Mouse (Mus musculus) heart, embryonic 11.5 days (tissue): ENCODE measurements at regions not wholly inside any gene's neighbourhood (a gene's known extent, or its start where the extent isn't known, plus 50 kb on each side); places are given as distances from the start of the nearest gene placed in this dataset.

Experiments
- ATAC-seq: fragments of 200-750 bp; cut with Nextera tagmentation; replicated peaks from 2 replicates; pipeline ENCODE4 v1.8.0; 2017; ENCODE audit warnings: moderate library complexity; ENCODE audit not compliant: insufficient number of reproducible peaks, low FRiP score, low TSS enrichment
- H3K27ac ChIP-seq: fragments of 300-500 bp; sonication (generic); 2 replicates; pipeline ENCODE4 v1.5.1; 2014; ENCODE audit warnings: mild to moderate bottlenecking, low read depth, low read length
- H3K27me3 ChIP-seq: fragments of 300-500 bp; sonication (generic); 2 replicates; pipeline ENCODE4 v1.6.1; 2014; ENCODE audit warnings: mild to moderate bottlenecking, low read length, mixed read lengths; ENCODE audit not compliant: control insufficient read depth, insufficient read depth
- H3K36me3 ChIP-seq: fragments of 300-500 bp; sonication (generic); 2 replicates; pipeline ENCODE4 v1.6.1; 2014; ENCODE audit warnings: mild to moderate bottlenecking, low read length, moderate library complexity, mixed read lengths; ENCODE audit not compliant: control insufficient read depth, insufficient read depth
- H3K4me1 ChIP-seq: fragments of 300-500 bp; sonication (generic); 2 replicates; pipeline ENCODE4 v1.6.1; 2014; ENCODE audit warnings: low read length; ENCODE audit not compliant: control insufficient read depth, insufficient read depth
- H3K4me2 ChIP-seq: fragments of 300-500 bp; sonication (generic); 2 replicates; pipeline ENCODE4 v1.6.1; 2014; ENCODE audit warnings: mild to moderate bottlenecking, moderate library complexity
- H3K4me3 ChIP-seq: fragments of 300-500 bp; sonication (generic); 2 replicates; pipeline ENCODE4 v1.5.1; 2014; ENCODE audit warnings: low read depth, low read length
- H3K9ac ChIP-seq: fragments of 300-500 bp; sonication (generic); 2 replicates; pipeline ENCODE4 v1.6.1; 2014; ENCODE audit warnings: mild to moderate bottlenecking, low read depth, low read length, moderate library complexity
- H3K9me3 ChIP-seq: fragments of 300-500 bp; sonication (generic); replicated peaks from 2 replicates; pipeline ENCODE4 v1.6.1; 2016; ENCODE audit warnings: low read length; ENCODE audit not compliant: control insufficient read depth
- WGBS: fragments of 180-500 bp; shearing (Covaris S2); extraction: QIAGEN DNeasy Blood & Tissue Kit; methylation state at CpG from one replicate; pipeline ENCODE4 v1.1.7; 2014; ENCODE audit not compliant: insufficient replicate concordance; 5-methylcytosine and 5-hydroxymethylcytosine counted together

DNA sequence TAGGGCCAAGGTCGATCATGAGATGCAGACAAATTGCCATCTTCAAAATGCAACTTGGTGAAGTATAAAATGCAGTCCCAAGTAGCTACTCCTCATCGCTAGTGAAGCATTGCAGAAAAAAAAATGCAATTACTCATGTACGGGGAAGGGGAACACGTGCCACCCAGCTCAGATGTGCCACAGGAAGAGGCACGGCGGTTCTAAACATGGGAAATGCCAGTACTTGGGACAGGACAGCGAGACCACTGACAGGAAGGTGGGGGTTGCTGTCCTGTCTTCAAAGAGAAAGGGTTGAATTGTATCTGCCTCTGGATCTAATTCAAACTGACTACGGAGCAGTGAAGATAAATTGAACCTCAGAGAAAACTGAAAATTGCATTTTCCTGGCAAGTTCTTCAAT lies 104.6 kb upstream of the Ankrd1 start:
- no peaks in the 10 kb centered on the region for H3K27me3 ChIP-seq
- no peak overlapping the region for H3K4me2 ChIP-seq
- WGBS, result 61% methylated on average over 8 of the region's 8 CpGs
- ATAC-seq, result no peak
- H3K36me3 ChIP-seq, result no peaks in the 10 kb centered on the region
- H3K27ac ChIP-seq, result no peak overlapping the region
- no peaks in the 10 kb centered on the region for H3K9me3 ChIP-seq
- no peak overlapping the region for H3K4me3 ChIP-seq
- H3K4me1 ChIP-seq, result peaks cover 10% of the 10 kb centered on the region
- H3K9ac ChIP-seq, result no peak overlapping the region

DNA sequence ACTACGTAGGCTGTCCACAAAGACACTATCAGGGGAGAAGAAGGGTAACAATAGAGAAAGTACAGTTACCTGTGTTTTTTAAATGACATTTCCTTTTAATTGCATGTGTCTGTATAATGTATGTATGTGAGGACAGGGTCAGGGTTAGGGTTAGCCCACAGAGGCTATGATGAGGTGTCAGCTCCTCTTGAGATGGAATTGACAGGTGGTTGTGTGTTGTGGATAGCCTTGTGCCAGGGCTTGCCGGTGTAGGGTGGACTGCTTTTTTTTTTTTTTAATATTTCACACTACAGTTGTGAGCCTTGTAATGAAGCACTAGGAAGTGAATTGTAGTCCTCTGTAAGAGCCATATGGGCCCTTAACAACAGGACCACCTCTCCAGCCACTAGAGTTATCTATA lies 105.7 kb upstream of the Ankrd1 start:
- peaks cover 10% of the 10 kb centered on the region for H3K4me1 ChIP-seq
- no peak overlapping the region for H3K27ac ChIP-seq
- WGBS, result 84% methylated on average over 2 of the region's 2 CpGs

DNA sequence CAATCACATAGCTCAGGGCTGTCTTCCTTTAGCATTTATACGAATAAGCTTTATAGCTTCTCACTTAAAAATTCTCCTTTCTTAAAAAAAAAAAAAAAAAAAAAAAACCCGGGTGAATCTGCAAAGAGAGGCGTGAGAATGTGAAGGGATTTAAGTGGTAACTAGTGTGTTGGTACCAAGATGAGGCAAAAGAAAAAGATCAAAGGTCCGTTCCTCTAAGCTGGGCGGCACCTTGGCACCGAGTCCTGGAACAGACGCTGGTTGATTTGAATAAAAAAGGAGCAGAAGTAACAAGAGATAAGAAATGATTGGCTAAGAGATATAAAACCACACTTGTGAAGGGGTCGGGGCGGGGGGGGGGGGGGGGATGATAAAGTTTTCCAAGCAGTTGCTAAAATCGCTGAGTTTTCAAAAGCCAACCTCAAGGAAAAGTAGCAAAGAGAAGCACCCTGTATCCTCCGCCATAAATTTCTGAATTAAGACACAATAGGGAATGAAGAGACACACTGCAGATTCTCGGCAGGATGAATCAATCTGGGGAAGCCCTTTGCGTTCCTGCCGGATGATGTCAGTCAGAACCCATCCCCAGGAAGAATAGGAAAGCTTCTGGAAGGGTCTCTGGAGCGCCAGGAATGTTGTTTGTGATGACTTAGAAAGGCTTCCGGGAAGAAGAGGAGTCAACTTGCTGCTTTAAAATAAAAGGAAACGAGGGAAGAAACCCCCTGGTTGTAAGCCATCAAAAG lies 107.7 kb upstream of the Ankrd1 start:
- no peak overlapping the region for H3K27ac ChIP-seq
- H3K4me1 ChIP-seq, result peaks cover 10% of the 10 kb centered on the region
- 15% methylated on average over 16 of the region's 17 CpGs for WGBS
- H3K4me3 ChIP-seq, result no peak overlapping the region
- no peaks in the 10 kb centered on the region for H3K36me3 ChIP-seq
- peak overlapping the region; percentile 6; the same call in 1 of the 2 replicates for H3K9ac ChIP-seq
- H3K27me3 ChIP-seq, result no peaks in the 10 kb centered on the region
- H3K9me3 ChIP-seq, result no peaks in the 10 kb centered on the region
- ATAC-seq, result no peak
- H3K4me2 ChIP-seq, result peak overlapping the region; percentile 46

More for the DNA sequence above, 105.7 kb upstream of the Ankrd1 start:
- H3K9ac ChIP-seq, result no peak overlapping the region
- ATAC-seq, result no peak
- no peak overlapping the region for H3K4me2 ChIP-seq
- H3K27me3 ChIP-seq, result no peaks in the 10 kb centered on the region
- no peaks in the 10 kb centered on the region for H3K9me3 ChIP-seq
- no peak overlapping the region for H3K4me3 ChIP-seq
- no peaks in the 10 kb centered on the region for H3K36me3 ChIP-seq

DNA sequence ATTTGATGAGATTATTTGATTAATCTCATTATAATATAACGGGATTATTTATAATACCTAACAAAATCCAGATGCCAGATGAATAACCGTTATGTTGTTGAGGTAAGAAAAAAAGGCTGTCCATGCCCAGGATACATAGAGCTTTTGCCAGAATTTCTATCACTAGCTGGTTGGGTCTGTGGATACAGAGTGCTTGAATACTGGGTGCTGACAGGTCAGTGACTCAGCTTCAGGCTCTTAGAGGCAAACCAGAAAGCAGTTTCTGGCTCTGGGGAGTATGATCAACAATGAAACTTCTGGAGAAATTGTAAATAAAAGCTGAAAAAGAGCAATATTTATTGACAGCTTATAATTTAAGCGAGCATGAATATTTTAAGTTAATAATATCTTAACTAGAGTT lies 109.4 kb upstream of the Ankrd1 start:
- no peaks in the 10 kb centered on the region for H3K9me3 ChIP-seq
- no peaks in the 10 kb centered on the region for H3K27me3 ChIP-seq
- no peaks in the 10 kb centered on the region for H3K36me3 ChIP-seq
- H3K4me3 ChIP-seq, result no peak overlapping the region
- ATAC-seq, result no peak
- H3K4me1 ChIP-seq, result peaks cover 8% of the 10 kb centered on the region
- no peak overlapping the region for H3K4me2 ChIP-seq
- 71% methylated on average over 3 of the region's 3 CpGs for WGBS
- H3K9ac ChIP-seq, result no peak overlapping the region
- H3K27ac ChIP-seq, result no peak overlapping the region

DNA sequence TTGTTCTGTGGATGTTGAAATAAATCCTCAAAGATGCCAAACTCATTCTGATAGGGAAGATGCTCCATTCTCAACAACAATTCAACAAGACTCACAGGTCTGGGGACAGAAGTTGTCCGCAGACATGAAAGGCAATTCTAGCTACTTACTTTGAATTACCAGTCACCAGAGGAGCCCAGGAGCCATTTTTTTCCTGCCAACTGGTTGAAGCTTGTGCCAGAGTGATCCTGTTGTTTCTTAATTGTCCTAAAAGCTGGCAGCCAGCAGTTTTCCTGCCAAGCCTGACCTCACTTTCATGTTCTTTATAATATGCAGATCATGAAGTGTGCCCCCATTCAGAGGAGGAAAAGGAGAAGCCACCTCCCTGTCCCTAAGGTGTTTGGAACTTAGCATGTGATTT lies 110.0 kb upstream of the Ankrd1 start:
- WGBS, result 88% methylated on average over 1 of the region's 1 CpGs
- no peak overlapping the region for H3K27ac ChIP-seq

DNA sequence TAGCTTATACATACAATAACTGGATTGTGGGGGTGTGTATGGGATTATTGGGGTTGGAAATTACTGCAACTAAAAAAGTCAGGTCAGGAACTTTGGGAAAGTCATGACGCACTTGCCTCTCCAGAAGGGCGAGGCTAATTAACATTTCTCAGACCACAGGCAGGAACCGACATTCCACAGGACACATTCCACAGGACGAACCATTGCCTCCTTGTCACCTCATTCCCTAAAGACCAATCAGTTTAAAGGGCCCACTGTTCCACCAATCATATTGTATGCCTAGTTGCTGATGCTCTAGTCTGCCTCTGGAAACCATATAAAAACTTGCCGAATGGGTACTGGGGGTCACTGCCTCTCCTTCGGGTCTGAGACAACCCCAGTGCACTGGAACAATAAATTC lies 113.0 kb upstream of the Pcgf5 start:
- no peak overlapping the region for H3K4me3 ChIP-seq
- no peak overlapping the region for H3K27ac ChIP-seq
- H3K4me1 ChIP-seq, result peaks cover 8% of the 10 kb centered on the region; the same call in 1 of the 2 replicates
- no peak overlapping the region for H3K4me2 ChIP-seq
- H3K9me3 ChIP-seq, result no peaks in the 10 kb centered on the region
- no peak overlapping the region for H3K9ac ChIP-seq
- no peaks in the 10 kb centered on the region for H3K27me3 ChIP-seq
- 60% methylated on average over 6 of the region's 6 CpGs for WGBS
- H3K36me3 ChIP-seq, result no peaks in the 10 kb centered on the region
- no peak for ATAC-seq

More for the DNA sequence above, 110.0 kb upstream of the Ankrd1 start:
- no peak overlapping the region for H3K4me2 ChIP-seq
- H3K9ac ChIP-seq, result no peak overlapping the region
- no peak overlapping the region for H3K4me3 ChIP-seq
- H3K36me3 ChIP-seq, result no peaks in the 10 kb centered on the region
- H3K4me1 ChIP-seq, result peaks cover 7% of the 10 kb centered on the region; the same call in 1 of the 2 replicates
- H3K9me3 ChIP-seq, result no peaks in the 10 kb centered on the region
- ATAC-seq, result no peak
- no peaks in the 10 kb centered on the region for H3K27me3 ChIP-seq

DNA sequence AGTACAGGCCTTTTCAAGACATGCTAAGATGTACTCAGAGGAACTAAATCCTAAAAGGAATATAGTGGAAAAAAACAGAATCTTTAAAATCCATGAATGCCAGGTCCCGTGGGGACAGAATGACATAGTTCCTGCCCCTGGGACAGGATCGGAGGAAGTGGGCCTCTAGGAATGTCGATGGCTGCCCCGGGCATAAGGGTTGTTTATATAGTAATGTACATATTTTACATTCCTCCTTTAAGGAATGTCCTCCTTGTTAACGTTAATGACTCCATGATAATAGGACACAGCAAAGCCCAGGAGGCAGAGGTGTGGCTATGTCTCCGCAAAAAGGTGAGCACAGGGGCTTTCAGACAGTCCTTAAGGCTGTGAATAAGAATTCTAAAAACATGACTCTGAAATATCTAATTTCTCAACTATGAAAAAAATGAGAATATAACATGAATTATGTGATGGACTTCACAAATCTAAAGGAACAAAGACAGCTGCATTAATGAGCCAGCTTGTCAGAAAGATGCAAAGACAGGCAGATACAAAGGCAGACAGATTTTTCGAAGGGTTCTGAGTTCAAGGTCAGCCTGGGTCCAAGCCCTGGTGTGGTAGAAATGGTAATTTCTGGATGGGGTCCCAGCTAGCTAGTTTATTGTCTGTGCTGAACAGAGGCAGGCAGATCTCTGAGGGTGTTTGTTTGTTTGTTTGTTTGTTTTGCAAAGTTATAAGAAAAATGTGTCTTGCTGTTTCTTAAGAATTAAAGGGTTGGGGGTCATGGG lies 111.3 kb upstream of the Pcgf5 start:
- peaks cover 8% of the 10 kb centered on the region; the same call in 1 of the 2 replicates for H3K4me1 ChIP-seq
- no peaks in the 10 kb centered on the region for H3K27me3 ChIP-seq
- no peaks in the 10 kb centered on the region for H3K36me3 ChIP-seq
- H3K9ac ChIP-seq, result no peak overlapping the region
- no peak overlapping the region for H3K27ac ChIP-seq
- WGBS, result 38% methylated on average over 7 of the region's 7 CpGs
- H3K4me2 ChIP-seq, result no peak overlapping the region
- ATAC-seq, result no peak
- H3K4me3 ChIP-seq, result no peak overlapping the region
- H3K9me3 ChIP-seq, result no peaks in the 10 kb centered on the region

DNA sequence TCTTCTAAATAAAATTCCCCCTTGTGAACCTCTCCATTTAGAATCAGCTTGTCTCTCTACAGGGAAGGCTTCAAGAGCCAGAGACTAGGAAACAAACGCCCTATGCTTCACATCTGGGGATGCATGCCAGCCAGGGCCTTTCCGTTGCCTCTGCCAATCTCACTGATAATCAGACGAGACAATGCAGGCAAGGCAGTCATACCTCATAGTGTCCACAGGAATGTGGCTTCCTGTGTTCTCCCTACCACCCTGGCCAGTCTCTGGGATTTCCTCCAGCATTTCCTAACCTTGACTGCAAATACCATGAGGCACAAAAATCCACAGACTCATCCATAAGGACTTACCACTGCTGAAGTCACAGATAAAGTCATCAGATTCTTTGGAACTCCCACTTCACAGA lies 110.4 kb upstream of the Pcgf5 start:
- Histone ChIP-seq H3K4me1 (peaks cover 8% of the 10 kb centered on the region; the same call in 1 of the 2 replicates), H3K4me3 (no peak overlapping the region), H3K9ac (no peak overlapping the region), H3K27ac (no peak overlapping the region), H3K36me3 (no peaks in the 10 kb centered on the region), H3K27me3 (no peaks in the 10 kb centered on the region), H3K9me3 (no peaks in the 10 kb centered on the region), H3K4me2 (no peak overlapping the region)
- WGBS, result 31% methylated on average over 3 of the region's 3 CpGs
- ATAC-seq, result no peak
